Mouse (Mus musculus): ENCODE measurements around the gene Nrp1. TPM values are rescaled to one million over a fixed set of nuclear protein-coding genes. Genes with fewer than 3 reads are reported as not detected.

The Nrp1 gene
- polyA plus RNA-seq, 1 experiment from 2014 or later: 82.9 TPM

DNA sequence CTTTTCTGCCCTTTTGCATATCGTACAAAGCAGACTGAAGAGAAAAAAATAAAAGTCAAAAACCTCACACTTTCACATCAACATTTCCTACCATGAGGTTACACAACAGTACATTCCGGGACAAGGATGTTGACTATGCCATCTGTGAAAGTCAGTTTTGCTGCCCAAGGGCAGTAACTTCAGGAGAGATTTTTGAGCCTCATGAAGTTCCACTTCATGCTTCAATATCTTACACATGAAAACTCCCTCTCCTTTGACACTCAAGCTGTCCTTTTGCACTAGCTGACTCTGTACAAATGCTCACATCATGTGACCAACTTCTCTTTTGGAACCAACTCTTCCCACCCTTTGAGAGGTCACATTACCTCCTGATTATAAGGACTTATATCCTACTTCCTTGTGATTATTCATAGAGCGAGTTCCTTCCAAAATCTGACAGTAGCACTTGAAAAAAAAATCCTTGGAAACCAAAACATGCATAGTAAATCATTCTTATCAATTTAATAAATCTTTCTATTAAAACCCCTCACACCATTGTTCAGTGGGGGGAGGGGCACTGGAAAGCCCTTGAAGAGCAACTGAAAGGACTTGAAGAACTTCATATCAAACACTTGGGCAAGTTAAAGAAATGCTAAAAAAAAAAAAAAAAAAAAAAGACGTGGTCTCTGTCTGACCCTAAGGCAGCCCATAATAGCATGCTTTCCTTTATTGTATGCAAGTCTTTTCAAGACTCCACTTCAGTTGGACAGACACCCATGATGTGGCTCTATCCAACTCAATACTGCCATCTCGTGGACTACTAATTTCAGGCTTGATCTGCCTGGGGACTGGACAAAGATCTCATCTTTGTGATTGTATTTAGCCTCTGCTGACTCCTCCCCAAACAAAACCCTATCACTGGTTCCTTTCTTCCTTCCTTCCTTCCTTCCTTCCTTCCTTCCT, 133.0 kb downstream of the Nrp1 start:
- Histone ChIP-seq H3K27me3 (replicated peaks; ENCODE audit: control insufficient read depth, insufficient read depth, low read length) (no peaks in the 10 kb centered on the region), H3K27ac (ENCODE audit: low read depth, low read length) (no peak overlapping the region), H3K36me3 (ENCODE audit: control insufficient read depth, insufficient read depth, low read length) (no peaks in the 10 kb centered on the region; the same call in 1 of the 2 replicates), H3K4me1 (ENCODE audit: control insufficient read depth, insufficient read depth, low read depth, low read length) (peaks cover 5% of the 10 kb centered on the region), H3K9ac (ENCODE audit: low read depth, low read length) (no peak overlapping the region), H3K4me2 (ENCODE audit: low read length) (no peak overlapping the region), H3K9me3 (ENCODE audit: control insufficient read depth, low read length) (no peaks in the 10 kb centered on the region), H3K4me3 (ENCODE audit: low read length) (no peak overlapping the region)
- ATAC-seq: peak; percentile 69
- WGBS: 53% methylated on average over 5 of the region's 5 CpGs

- Histone ChIP-seq H3K27ac (ENCODE audit: low read depth, low read length) (no peak overlapping the region), H3K27me3 (replicated peaks; ENCODE audit: control insufficient read depth, insufficient read depth, low read length) (no peaks in the 10 kb centered on the region), H3K4me3 (ENCODE audit: low read length) (no peak overlapping the region), H3K9ac (ENCODE audit: low read depth, low read length) (no peak overlapping the region), H3K9me3 (ENCODE audit: control insufficient read depth, low read length) (no peaks in the 10 kb centered on the region), H3K4me2 (ENCODE audit: low read length) (no peak overlapping the region), H3K4me1 (ENCODE audit: control insufficient read depth, insufficient read depth, low read depth, low read length) (no peaks in the 10 kb centered on the region), H3K36me3 (ENCODE audit: control insufficient read depth, insufficient read depth, low read length) (peaks cover 5% of the 10 kb centered on the region)
- ATAC-seq: no peak
- 90% methylated on average over 3 of the region's 3 CpGs for WGBS
These were observed 135.4 kb downstream of the Nrp1 start for GRCm38 (mm10) chr8:128493801-128494200.

DNA sequence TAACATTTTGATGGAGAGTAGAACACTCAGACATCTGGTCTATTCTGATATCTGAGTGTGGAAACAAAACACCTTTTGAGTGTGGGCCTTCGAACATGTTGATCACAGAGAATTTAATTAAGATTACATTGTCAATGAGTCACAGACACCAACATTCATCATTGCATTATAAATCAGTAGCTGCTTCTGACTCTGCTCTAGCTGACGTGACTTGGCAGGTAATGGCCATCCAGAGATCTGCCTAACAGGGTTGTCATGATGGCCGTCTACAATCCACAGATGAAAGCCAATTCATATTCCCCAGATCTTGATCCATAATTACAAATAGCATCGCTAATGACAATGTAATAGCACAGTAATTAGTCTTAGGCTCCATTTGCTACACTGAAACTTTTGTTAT, 140.4 kb downstream of the Nrp1 start:
- Histone ChIP-seq H3K9me3 (ENCODE audit: control insufficient read depth, low read length) (no peaks in the 10 kb centered on the region), H3K4me1 (ENCODE audit: control insufficient read depth, insufficient read depth, low read depth, low read length) (no peaks in the 10 kb centered on the region), H3K27me3 (replicated peaks; ENCODE audit: control insufficient read depth, insufficient read depth, low read length) (no peaks in the 10 kb centered on the region), H3K4me2 (ENCODE audit: low read length) (no peak overlapping the region), H3K36me3 (ENCODE audit: control insufficient read depth, insufficient read depth, low read length) (peaks cover 8% of the 10 kb centered on the region), H3K9ac (ENCODE audit: low read depth, low read length) (no peak overlapping the region), H3K4me3 (ENCODE audit: low read length) (no peak overlapping the region), H3K27ac (ENCODE audit: low read depth, low read length) (no peak overlapping the region)
- 68% methylated on average over 4 of the region's 4 CpGs for WGBS
- ATAC-seq: no peak

DNA sequence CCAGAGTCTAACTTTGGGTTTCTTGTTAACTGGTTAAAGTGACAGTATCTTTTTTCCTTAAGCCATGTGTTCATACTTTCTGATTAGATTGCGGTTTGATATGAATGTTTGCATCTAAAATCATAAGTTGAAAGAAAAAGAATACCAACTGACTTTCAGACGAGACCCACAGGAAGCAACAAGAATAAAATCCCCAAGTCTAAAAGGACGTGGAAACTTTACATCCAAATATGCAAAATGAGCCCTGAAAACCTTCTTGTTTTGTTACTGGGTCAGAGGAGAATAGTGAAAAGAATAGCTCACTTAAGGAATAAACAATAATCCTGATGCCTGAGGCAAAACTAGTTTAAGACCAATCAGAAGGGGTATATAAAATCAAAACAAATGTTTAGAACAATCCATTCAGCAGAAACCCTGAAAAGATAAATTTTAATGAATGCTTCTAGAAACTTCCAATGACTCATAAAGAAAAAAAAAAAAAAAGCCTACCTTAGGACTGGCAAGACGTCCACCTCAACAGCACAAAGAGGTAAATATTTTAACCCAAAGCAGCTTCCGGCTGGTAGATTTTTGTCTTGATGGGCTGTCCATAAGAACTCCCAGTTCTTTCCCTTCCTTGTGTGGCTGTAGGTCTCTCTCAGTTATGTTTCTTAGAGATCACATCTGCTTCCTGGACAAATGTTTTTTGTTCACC, 145.9 kb downstream of the Nrp1 start:
- H3K36me3 ChIP-seq (ENCODE audit: control insufficient read depth, insufficient read depth, low read length): peaks cover 3% of the 10 kb centered on the region; the same call in 1 of the 2 replicates
- no peaks in the 10 kb centered on the region for H3K4me1 ChIP-seq (ENCODE audit: control insufficient read depth, insufficient read depth, low read depth, low read length)
- H3K27me3 ChIP-seq (replicated peaks; ENCODE audit: control insufficient read depth, insufficient read depth, low read length): no peaks in the 10 kb centered on the region
- WGBS: 84% methylated on average over 5 of the region's 5 CpGs
- H3K4me3 ChIP-seq (ENCODE audit: low read length): no peak overlapping the region
- no peak overlapping the region for H3K4me2 ChIP-seq (ENCODE audit: low read length)
- H3K9ac ChIP-seq (ENCODE audit: low read depth, low read length): no peak overlapping the region
- H3K9me3 ChIP-seq (ENCODE audit: control insufficient read depth, low read length): no peaks in the 10 kb centered on the region
- no peak for ATAC-seq
- H3K27ac ChIP-seq (ENCODE audit: low read depth, low read length): no peak overlapping the region

- Histone ChIP-seq H3K36me3 (ENCODE audit: control insufficient read depth, insufficient read depth, low read length) (peaks cover 3% of the 10 kb centered on the region; the same call in 1 of the 2 replicates), H3K4me3 (ENCODE audit: low read length) (no peak overlapping the region), H3K27me3 (replicated peaks; ENCODE audit: control insufficient read depth, insufficient read depth, low read length) (no peaks in the 10 kb centered on the region), H3K9ac (ENCODE audit: low read depth, low read length) (no peak overlapping the region), H3K4me2 (ENCODE audit: low read length) (no peak overlapping the region), H3K9me3 (ENCODE audit: control insufficient read depth, low read length) (no peaks in the 10 kb centered on the region), H3K27ac (ENCODE audit: low read depth, low read length) (no peak overlapping the region), H3K4me1 (ENCODE audit: control insufficient read depth, insufficient read depth, low read depth, low read length) (no peaks in the 10 kb centered on the region)
- no peak for ATAC-seq
These were observed 147.5 kb downstream of the Nrp1 start for GRCm38 (mm10) chr8:128505866-128506265.

GRCm38 (mm10) chr8:128508723-128509122, 150.3 kb downstream of the Nrp1 start:
- Histone ChIP-seq H3K36me3 (ENCODE audit: control insufficient read depth, insufficient read depth, low read length) (no peaks in the 10 kb centered on the region), H3K27me3 (replicated peaks; ENCODE audit: control insufficient read depth, insufficient read depth, low read length) (no peaks in the 10 kb centered on the region), H3K4me2 (ENCODE audit: low read length) (no peak overlapping the region), H3K9me3 (ENCODE audit: control insufficient read depth, low read length) (no peaks in the 10 kb centered on the region), H3K4me1 (ENCODE audit: control insufficient read depth, insufficient read depth, low read depth, low read length) (no peaks in the 10 kb centered on the region), H3K27ac (ENCODE audit: low read depth, low read length) (no peak overlapping the region), H3K4me3 (ENCODE audit: low read length) (no peak overlapping the region), H3K9ac (ENCODE audit: low read depth, low read length) (no peak overlapping the region)
- peak; percentile 52 for ATAC-seq

DNA sequence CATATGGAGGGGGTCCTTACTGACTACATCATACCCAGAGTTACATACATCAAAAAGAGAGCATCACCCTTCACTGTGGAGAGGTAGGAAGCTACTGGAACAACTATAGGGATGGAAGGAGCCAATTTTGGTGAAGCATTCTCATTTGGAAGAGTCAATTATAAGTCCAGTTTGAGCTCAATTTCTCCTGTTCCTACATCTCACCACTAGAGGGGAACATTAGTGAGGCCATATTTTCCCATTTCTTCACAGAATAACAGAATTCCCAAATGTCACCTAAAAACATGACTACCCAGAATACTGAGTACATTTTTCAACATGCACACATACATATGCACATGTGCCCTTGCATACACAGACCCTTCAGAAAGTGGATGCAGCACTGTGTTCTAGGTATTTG, 152.6 kb downstream of the Nrp1 start:
- no peak for ATAC-seq
- Histone ChIP-seq H3K9ac (ENCODE audit: low read depth, low read length) (no peak overlapping the region), H3K9me3 (ENCODE audit: control insufficient read depth, low read length) (no peaks in the 10 kb centered on the region), H3K4me1 (ENCODE audit: control insufficient read depth, insufficient read depth, low read depth, low read length) (no peaks in the 10 kb centered on the region), H3K4me3 (ENCODE audit: low read length) (no peak overlapping the region), H3K27ac (ENCODE audit: low read depth, low read length) (no peak overlapping the region), H3K27me3 (replicated peaks; ENCODE audit: control insufficient read depth, insufficient read depth, low read length) (no peaks in the 10 kb centered on the region), H3K36me3 (ENCODE audit: control insufficient read depth, insufficient read depth, low read length) (no peaks in the 10 kb centered on the region), H3K4me2 (ENCODE audit: low read length) (no peak overlapping the region)

GRCm38 (mm10) chr8:128511732-128512131, 153.3 kb downstream of the Nrp1 start:
- H3K4me3 ChIP-seq (ENCODE audit: low read length): no peak overlapping the region
- no peaks in the 10 kb centered on the region for H3K36me3 ChIP-seq (ENCODE audit: control insufficient read depth, insufficient read depth, low read length)
- no peaks in the 10 kb centered on the region for H3K27me3 ChIP-seq (replicated peaks; ENCODE audit: control insufficient read depth, insufficient read depth, low read length)
- no peaks in the 10 kb centered on the region for H3K9me3 ChIP-seq (ENCODE audit: control insufficient read depth, low read length)
- H3K9ac ChIP-seq (ENCODE audit: low read depth, low read length): no peak overlapping the region
- H3K27ac ChIP-seq (ENCODE audit: low read depth, low read length): no peak overlapping the region
- H3K4me1 ChIP-seq (ENCODE audit: control insufficient read depth, insufficient read depth, low read depth, low read length): no peaks in the 10 kb centered on the region
- 88% methylated on average over 1 of the region's 1 CpGs for WGBS
- H3K4me2 ChIP-seq (ENCODE audit: low read length): no peak overlapping the region
- ATAC-seq: no peak

DNA sequence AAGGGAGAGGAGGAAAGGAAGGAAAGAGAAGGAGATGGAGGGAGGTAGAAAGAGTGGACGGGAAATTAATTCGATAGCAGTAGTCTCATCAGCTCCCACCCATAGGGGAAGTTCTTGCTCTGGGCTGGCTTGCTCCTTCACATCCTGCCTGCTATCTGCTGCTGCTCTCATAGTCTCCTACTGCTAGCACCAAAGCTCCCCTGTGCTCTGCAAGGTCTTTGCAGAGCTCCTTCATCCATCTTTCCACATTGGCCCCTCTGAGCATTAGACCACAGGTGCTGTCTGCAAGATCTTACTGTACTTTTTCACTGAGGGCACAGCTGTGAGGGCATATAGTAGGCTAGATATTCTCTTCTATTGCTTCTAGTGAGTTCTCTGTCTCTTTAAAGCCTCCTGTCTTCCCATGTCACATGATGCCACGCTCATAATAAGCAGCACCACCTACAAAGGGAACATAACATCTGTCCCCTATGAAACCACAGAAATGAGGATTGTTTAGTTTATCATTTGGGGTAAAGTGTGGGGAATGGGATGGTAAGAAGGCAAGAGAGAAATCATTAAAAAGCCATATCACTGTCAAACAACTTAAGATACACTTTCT, 158.5 kb downstream of the Nrp1 start:
- no peaks in the 10 kb centered on the region for H3K4me1 ChIP-seq (ENCODE audit: control insufficient read depth, insufficient read depth, low read depth, low read length)
- no peak for ATAC-seq
- H3K27ac ChIP-seq (ENCODE audit: low read depth, low read length): no peak overlapping the region
- no peak overlapping the region for H3K9ac ChIP-seq (ENCODE audit: low read depth, low read length)
- H3K27me3 ChIP-seq (replicated peaks; ENCODE audit: control insufficient read depth, insufficient read depth, low read length): no peaks in the 10 kb centered on the region
- 90% methylated on average over 3 of the region's 3 CpGs for WGBS
- no peak overlapping the region for H3K4me3 ChIP-seq (ENCODE audit: low read length)
- H3K4me2 ChIP-seq (ENCODE audit: low read length): no peak overlapping the region
- no peaks in the 10 kb centered on the region for H3K9me3 ChIP-seq (ENCODE audit: control insufficient read depth, low read length)
- H3K36me3 ChIP-seq (ENCODE audit: control insufficient read depth, insufficient read depth, low read length): no peaks in the 10 kb centered on the region

All from hindbrain, embryonic 16.5 days (tissue).